Mouse (Mus musculus) ES-Bruce4 (cell line): ENCODE data around the gene Agpat3. TPM values are rescaled to one million over a fixed set of nuclear protein-coding genes. Genes with fewer than 3 reads are reported as not detected.

Experiments
- H3K27ac ChIP-seq: 2 replicates; pipeline ENCODE4 v1.5.1; 2012; ENCODE audit warnings: low read length, inconsistent platforms; ENCODE audit not compliant: insufficient read depth
- H3K27me3 ChIP-seq: 2 replicates; pipeline ENCODE4 v1.6.1; 2012; ENCODE audit warnings: mild to moderate bottlenecking, low read length, inconsistent platforms; ENCODE audit not compliant: control insufficient read depth, poor library complexity, insufficient read depth, severe bottlenecking
- H3K36me3 ChIP-seq: 2 replicates; pipeline ENCODE4 v1.6.1; 2012; ENCODE audit warnings: inconsistent platforms, mild to moderate bottlenecking, low read length, moderate library complexity; ENCODE audit not compliant: control insufficient read depth, poor library complexity, insufficient read depth, severe bottlenecking
- H3K4me1 ChIP-seq: one replicate; pipeline ENCODE4 v1.8.1; 2011; ENCODE audit warnings: low read length; ENCODE audit not compliant: control insufficient read depth, insufficient read depth
- H3K4me3 ChIP-seq: 2 replicates; pipeline ENCODE4 v1.5.1; 2011; ENCODE audit warnings: low read depth, mild to moderate bottlenecking, low read length
- H3K9ac ChIP-seq: 2 replicates; pipeline ENCODE4 v1.6.1; 2012; ENCODE audit warnings: low read depth, mild to moderate bottlenecking, inconsistent platforms; ENCODE audit not compliant: poor library complexity, severe bottlenecking
- H3K9me3 ChIP-seq: replicated peaks from 2 replicates; pipeline ENCODE4 v1.6.1; 2012; ENCODE audit warnings: mild to moderate bottlenecking, low read length, inconsistent platforms; ENCODE audit not compliant: control insufficient read depth, poor library complexity, insufficient read depth, severe bottlenecking
- CTCF ChIP-seq: IDR thresholded peaks from one replicate; pipeline ENCODE4 v1.8.1; 2011; ENCODE audit warnings: low read depth, low read length
- EP300 ChIP-seq: IDR thresholded peaks from 2 replicates; pipeline ENCODE4 v1.6.1; 2011; ENCODE audit warnings: low read depth, low read length; ENCODE audit not compliant: insufficient read depth
- POLR2A ChIP-seq: IDR thresholded peaks from one replicate; pipeline ENCODE4 v1.8.1; 2011; ENCODE audit warnings: low read length; ENCODE audit not compliant: insufficient read depth
- polyA plus RNA-seq: library from polyadenylated mRNA; stranded (reverse); fragments of >200 nt; gene quantifications from 2 replicates; pipeline ENCODE4 v1.2.4, GENCODE M21; 2011; ENCODE audit warnings: low read depth; ENCODE audit not compliant: missing spikeins, insufficient read depth, insufficient read length

Gene Agpat3
- polyA plus RNA-seq, 1 experiment: 56.0 TPM

DNA sequence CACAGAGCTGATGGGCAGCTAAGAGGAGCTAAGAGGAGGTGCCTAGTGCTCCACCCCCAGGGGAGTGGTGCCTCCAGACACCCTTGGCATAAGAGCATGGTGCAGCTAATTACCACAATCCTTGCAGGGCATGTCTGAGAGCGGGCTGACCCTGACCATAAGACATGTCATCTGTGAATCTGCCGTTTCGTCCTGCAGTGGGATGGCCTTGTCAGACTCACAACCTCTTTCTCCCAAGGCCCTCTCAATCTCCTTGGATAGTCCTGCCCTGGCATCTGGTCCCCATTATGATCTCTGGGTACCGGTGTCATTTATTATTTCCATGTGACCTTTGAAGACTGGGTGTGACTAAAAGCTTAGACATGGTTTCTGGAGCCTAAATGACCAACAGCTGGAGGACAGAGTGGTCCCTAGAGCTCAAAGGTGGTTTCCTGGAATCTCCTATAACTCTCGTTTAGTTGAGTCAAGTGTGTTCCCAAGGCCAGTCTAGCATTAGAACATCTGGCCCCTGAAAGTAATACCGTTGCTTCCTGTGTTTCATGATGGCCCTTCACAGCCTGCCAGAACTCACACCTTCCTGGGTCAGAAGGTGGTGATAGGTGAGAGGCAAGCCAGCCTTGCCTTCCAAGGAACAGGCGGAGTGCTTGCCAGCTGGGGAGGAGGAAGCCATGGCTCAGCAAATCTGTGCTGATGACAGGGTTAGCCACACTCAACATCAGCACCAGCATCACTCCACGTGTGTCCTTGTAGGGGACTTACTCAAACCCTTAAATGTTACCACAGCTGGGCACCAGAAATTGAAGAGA is 61.4 kb downstream of the Agpat3 start:
- Histone ChIP-seq H3K27ac (no peak overlapping the region), H3K4me1 (no peaks in the 10 kb centered on the region), H3K9me3 (no peaks in the 10 kb centered on the region), H3K4me3 (no peak overlapping the region), H3K9ac (no peak overlapping the region), H3K27me3 (no peaks in the 10 kb centered on the region), H3K36me3 (no peaks in the 10 kb centered on the region)
- no peak for TF ChIP-seq POLR2A
- no peak for TF ChIP-seq CTCF
- no peak for TF ChIP-seq EP300

DNA sequence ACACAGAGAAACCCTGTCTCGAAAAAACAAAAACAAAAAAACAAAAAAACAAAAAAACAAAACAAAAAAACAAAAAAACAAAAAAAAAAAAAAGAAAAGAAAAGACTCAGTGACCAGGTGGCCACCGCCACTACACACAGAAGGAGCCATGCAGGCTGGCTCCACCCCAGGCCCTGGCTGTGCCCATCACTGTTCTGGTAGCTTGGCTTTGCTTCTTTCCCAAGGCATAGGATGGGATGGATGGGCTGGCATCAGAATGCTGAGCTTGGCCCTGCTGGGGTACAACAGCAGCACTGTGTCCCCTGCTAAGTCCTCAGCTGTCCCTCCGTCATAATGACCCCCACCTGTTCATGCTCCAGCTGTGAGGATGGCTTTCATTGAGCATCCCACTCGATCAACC is 63.4 kb downstream of the Agpat3 start:
- no peaks in the 10 kb centered on the region for H3K27me3 ChIP-seq
- H3K36me3 ChIP-seq: no peaks in the 10 kb centered on the region
- TF ChIP-seq POLR2A: no peak
- TF ChIP-seq EP300: no peak
- no peak for TF ChIP-seq CTCF
- no peak overlapping the region for H3K4me3 ChIP-seq
- no peaks in the 10 kb centered on the region for H3K9me3 ChIP-seq
- no peak overlapping the region for H3K27ac ChIP-seq
- no peak overlapping the region for H3K9ac ChIP-seq
- no peaks in the 10 kb centered on the region for H3K4me1 ChIP-seq

DNA sequence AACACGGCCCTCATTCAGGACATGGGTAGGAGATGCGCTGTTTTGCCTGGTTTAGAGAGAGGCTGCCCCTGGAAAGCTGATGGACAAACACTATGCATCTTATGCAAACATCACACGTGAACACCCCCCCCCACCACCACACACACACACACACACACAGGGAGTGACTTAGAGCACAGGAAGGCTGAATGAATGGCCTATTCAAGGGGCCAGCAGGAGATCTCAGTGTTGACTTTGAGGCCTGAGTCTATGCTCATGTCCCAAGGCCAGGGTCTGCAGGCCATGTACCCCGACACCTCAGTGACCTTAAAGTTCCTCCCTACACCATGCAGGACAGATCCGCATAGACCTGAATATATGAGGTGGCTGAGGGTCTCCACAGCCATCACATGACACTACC is 64.2 kb downstream of the Agpat3 start:
- no peak overlapping the region for H3K9ac ChIP-seq
- H3K27me3 ChIP-seq: no peaks in the 10 kb centered on the region
- H3K36me3 ChIP-seq: no peaks in the 10 kb centered on the region
- H3K4me1 ChIP-seq: no peaks in the 10 kb centered on the region
- H3K4me3 ChIP-seq: no peak overlapping the region
- H3K9me3 ChIP-seq: no peaks in the 10 kb centered on the region
- TF ChIP-seq EP300: no peak
- TF ChIP-seq POLR2A: no peak
- TF ChIP-seq CTCF: no peak
- no peak overlapping the region for H3K27ac ChIP-seq

DNA sequence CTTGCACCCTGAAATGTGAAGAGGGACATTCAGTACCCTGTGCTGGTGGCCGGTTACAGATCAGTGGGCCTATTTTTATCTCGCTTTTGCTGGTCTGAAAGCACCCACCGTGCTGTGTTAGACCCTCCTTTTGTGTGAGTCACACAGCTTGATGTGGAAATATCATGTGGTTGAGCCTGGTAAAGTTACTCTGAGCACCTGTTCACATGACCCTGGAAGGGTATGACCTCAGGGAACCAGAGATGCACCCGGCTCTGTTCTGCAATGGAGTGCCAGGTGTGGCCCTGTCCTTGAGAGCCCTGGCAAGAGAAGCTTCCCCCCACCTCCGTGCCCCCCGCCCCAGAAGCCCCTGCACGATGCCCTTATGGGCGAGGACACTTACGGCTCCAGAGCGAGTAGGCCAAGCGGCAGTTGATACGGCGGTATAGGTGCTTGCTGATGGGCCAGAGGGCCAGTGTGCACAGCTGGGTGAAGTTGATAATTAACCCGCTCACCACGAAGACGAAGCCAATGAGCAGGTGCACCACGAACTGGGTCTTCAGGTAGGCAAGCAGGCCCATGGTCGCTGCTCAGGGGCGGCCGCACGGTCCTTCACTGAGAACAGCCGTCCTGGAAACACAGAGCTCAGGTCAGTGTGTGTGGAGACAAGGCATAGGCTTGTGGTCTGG is 64.7 kb downstream of the Agpat3 start:
- Histone ChIP-seq H3K9me3 (no peaks in the 10 kb centered on the region), H3K27me3 (no peaks in the 10 kb centered on the region), H3K36me3 (no peaks in the 10 kb centered on the region), H3K4me1 (no peaks in the 10 kb centered on the region), H3K4me3 (no peak overlapping the region), H3K27ac (no peak overlapping the region), H3K9ac (no peak overlapping the region)
- no peak for TF ChIP-seq EP300
- TF ChIP-seq CTCF: no peak
- TF ChIP-seq POLR2A: no peak

DNA sequence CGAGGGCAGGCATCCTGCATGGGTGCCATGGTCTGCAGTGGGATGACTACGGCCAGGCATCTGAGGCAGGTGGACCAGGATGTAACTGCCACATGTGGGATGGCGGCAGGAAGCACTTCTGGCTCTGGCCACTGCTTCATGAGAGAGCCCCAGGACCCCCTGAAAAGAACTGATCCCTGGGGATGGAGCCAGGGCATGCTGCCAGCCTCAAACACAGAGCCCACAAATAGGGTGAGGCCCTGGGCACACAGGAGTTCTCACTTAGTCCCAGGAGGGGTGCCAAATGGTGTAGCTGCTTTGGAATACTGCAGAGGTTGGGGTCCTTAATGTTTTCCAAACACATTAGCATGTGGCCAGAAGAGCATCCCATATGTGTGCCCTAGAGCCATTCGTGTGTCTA is 66.3 kb downstream of the Agpat3 start:
- no peak overlapping the region for H3K9ac ChIP-seq
- H3K36me3 ChIP-seq: no peaks in the 10 kb centered on the region
- no peak overlapping the region for H3K27ac ChIP-seq

DNA sequence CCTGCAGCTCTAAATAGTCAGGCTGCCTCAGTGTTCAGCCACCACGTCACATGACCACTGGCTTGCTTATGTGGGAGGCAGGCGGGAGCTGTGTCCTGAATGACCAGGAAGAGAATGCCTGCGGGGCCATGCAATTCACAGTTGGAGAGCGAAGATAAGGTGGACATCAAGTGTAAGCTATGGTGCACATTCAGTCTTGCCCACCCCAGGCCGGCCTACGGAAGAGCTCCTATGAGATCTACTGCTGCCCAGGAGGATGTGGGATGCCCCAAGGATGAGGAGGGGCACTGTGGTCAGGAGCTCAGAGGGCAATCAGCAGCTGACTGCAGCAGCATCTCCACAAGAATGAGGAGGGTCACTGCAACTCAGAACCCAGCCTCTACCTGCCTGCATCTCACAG is 66.9 kb downstream of the Agpat3 start:
- Histone ChIP-seq H3K27ac (no peak overlapping the region), H3K36me3 (no peaks in the 10 kb centered on the region), H3K27me3 (no peaks in the 10 kb centered on the region), H3K9ac (no peak overlapping the region), H3K9me3 (no peaks in the 10 kb centered on the region), H3K4me3 (no peak overlapping the region), H3K4me1 (no peaks in the 10 kb centered on the region)
- no peak for TF ChIP-seq EP300
- TF ChIP-seq POLR2A: no peak
- no peak for TF ChIP-seq CTCF

More for the DNA sequence above, 66.3 kb downstream of the Agpat3 start:
- Histone ChIP-seq H3K4me1 (no peaks in the 10 kb centered on the region), H3K4me3 (no peak overlapping the region), H3K27me3 (no peaks in the 10 kb centered on the region), H3K9me3 (no peaks in the 10 kb centered on the region)
- no peak for TF ChIP-seq EP300
- TF ChIP-seq CTCF: no peak
- TF ChIP-seq POLR2A: no peak
